14 mouse cellular contexts compared by ENCODE assay signal in genomic region chr19:60994214-60994613, GRCm38 (mm10).
DNase-seq lines count a peak whose midpoint lies in the region; ATAC-seq and TF ChIP-seq lines count a peak whose summit lies in the region.
"Had no signal": no experiment of that assay in that cellular context is flagged by ENCODE, and none has a peak within 500 bp of the region (broad histone marks: within the 10 kb centered on the region; RNA-seq: fewer than 3 reads in every experiment).

No protein-coding gene starts in this region.

- H3K9ac ChIP-seq in heart, adult 2 months (ENCODE audit: low read depth, low read length), result no peak overlapping the region
- no peak overlapping the region for H3K9ac ChIP-seq in heart, embryonic 16.5 days (ENCODE audit: low read length)
- H3K9ac ChIP-seq in liver, embryonic 16.5 days (ENCODE audit: low read depth, low read length), result no peak overlapping the region
- H3K9ac ChIP-seq: embryonic facial prominence, embryonic 15.5 days; forebrain, embryonic 13.5 days; neural tube, embryonic 13.5 days had no signal

- H3K4me1 ChIP-seq in heart, adult 2 months (ENCODE audit: control insufficient read depth, insufficient read depth, low read length), result peaks cover 6% of the 10 kb centered on the region
- H3K4me1 ChIP-seq in heart, embryonic 10.5 days, result peaks cover 19% of the 10 kb centered on the region
- H3K4me1 ChIP-seq in heart, embryonic 16.5 days (ENCODE audit: control insufficient read depth, insufficient read depth, low read length), result peaks cover 16% of the 10 kb centered on the region
- H3K4me1 ChIP-seq in liver, embryonic 16.5 days (ENCODE audit: control insufficient read depth, low read depth, low read length), result peaks cover 9% of the 10 kb centered on the region
- H3K4me1 ChIP-seq in cerebellum, adult 2 months (ENCODE audit: control insufficient read depth, insufficient read depth, low read length), result peaks cover 4% of the 10 kb centered on the region
- H3K4me1 ChIP-seq: embryonic facial prominence, embryonic 15.5 days; neural tube, embryonic 13.5 days had no signal

- H3K79me2 ChIP-seq in heart, adult 2 months (replicated peaks; ENCODE audit: control insufficient read depth, insufficient read depth, low read length), result peaks cover 1% of the 10 kb centered on the region; the same call in 1 of the 2 replicates

- H3K27me3 ChIP-seq in heart, adult 2 months (ENCODE audit: control insufficient read depth, insufficient read depth, low read length), result no peaks in the 10 kb centered on the region
- H3K27me3 ChIP-seq in heart, embryonic 10.5 days (ENCODE audit: insufficient read depth, poor library complexity, severe bottlenecking), result no peaks in the 10 kb centered on the region
- no peaks in the 10 kb centered on the region for H3K27me3 ChIP-seq in heart, embryonic 16.5 days (ENCODE audit: control insufficient read depth, insufficient read depth, low read length)
- no peaks in the 10 kb centered on the region for H3K27me3 ChIP-seq in liver, embryonic 16.5 days (ENCODE audit: control insufficient read depth, insufficient read depth, low read depth, low read length)
- H3K27me3 ChIP-seq in cerebellum, adult 2 months (ENCODE audit: control insufficient read depth, insufficient read depth, low read length), result no peaks in the 10 kb centered on the region
- H3K27me3 ChIP-seq: embryonic facial prominence, embryonic 15.5 days; forebrain, embryonic 13.5 days; neural tube, embryonic 13.5 days had no signal

- TF ChIP-seq POLR2A in heart, adult 2 months (IDR thresholded peaks at IDR 0.05; ENCODE audit: insufficient read depth, low read depth, low read length), result no peak
- TF ChIP-seq POLR2A in cerebellum, adult 2 months (IDR thresholded peaks at IDR 0.05; ENCODE audit: borderline replicate concordance, insufficient read depth, low read length), result no peak

- H3K9me3 ChIP-seq in heart, embryonic 10.5 days, result no peaks in the 10 kb centered on the region
- no peaks in the 10 kb centered on the region for H3K9me3 ChIP-seq in heart, embryonic 16.5 days (replicated peaks; ENCODE audit: control insufficient read depth, low read length)
- no peaks in the 10 kb centered on the region for H3K9me3 ChIP-seq in liver, embryonic 16.5 days (replicated peaks; ENCODE audit: control insufficient read depth, low read length)
- H3K9me3 ChIP-seq: embryonic facial prominence, embryonic 15.5 days; forebrain, embryonic 13.5 days; neural tube, embryonic 13.5 days had no signal

- DNase-seq in heart, adult 2 months, result peak in 1 of 2 experiments; percentile 42
- no peak for DNase-seq in heart, embryonic 10.5 days (ENCODE audit: low spot score)
- DNase-seq in adrenal gland, postnatal 14 days, result peak; percentile 57
- DNase-seq in embryo, embryonic 10 days (ENCODE audit: low spot score), result no peak
- DNase-seq in cerebellum, adult 2 months, result no peak
- DNase-seq in kidney, adult 18-20 months, result no peak
- DNase-seq: cerebellum, adult 8-10 months; layer of hippocampus, postnatal 36 days; lung, adult 18-20 months had no signal

- peaks cover 32% of the 10 kb centered on the region for H3K36me3 ChIP-seq in heart, adult 2 months (ENCODE audit: control insufficient read depth, insufficient read depth, low read length)
- 0 out of 2 replicates have a peak, but pooled peaks cover 9% of the 10 kb centered on the region for H3K36me3 ChIP-seq in heart, embryonic 10.5 days
- no peaks in the 10 kb centered on the region for H3K36me3 ChIP-seq in heart, embryonic 16.5 days (ENCODE audit: control insufficient read depth, insufficient read depth)
- no peaks in the 10 kb centered on the region for H3K36me3 ChIP-seq in liver, embryonic 16.5 days (ENCODE audit: control insufficient read depth, insufficient read depth)
- H3K36me3 ChIP-seq: embryonic facial prominence, embryonic 15.5 days; neural tube, embryonic 13.5 days had no signal

- TF ChIP-seq CTCF in heart, adult 2 months (IDR thresholded peaks at IDR 0.05), result no peak
- TF ChIP-seq CTCF in cerebellum, adult 2 months (IDR thresholded peaks at IDR 0.05; ENCODE audit: borderline replicate concordance, insufficient read depth, low read depth, low read length), result no peak

- intact Hi-C loops in heart, adult 2 months (cut with DNase I), result no loop called here

- TF ChIP-seq EP300 in heart, adult 2 months (IDR thresholded peaks at IDR 0.05; ENCODE audit: insufficient read depth, low read depth, low read length), result peak; percentile 47; the same call in 1 of the 2 replicates

- H3K4me2 ChIP-seq in heart, embryonic 16.5 days (ENCODE audit: low read depth, low read length), result no peak overlapping the region
- peak overlapping the region; percentile 6; the same call in 1 of the 2 replicates for H3K4me2 ChIP-seq in liver, embryonic 16.5 days (ENCODE audit: low read depth, low read length)
- H3K4me2 ChIP-seq: embryonic facial prominence, embryonic 15.5 days; forebrain, embryonic 13.5 days; neural tube, embryonic 13.5 days had no signal

- 0 out of 2 replicates have a peak, but pooled peaks have one; percentile 63 for ATAC-seq in heart, embryonic 16.5 days (replicated peaks; ENCODE audit: extremely low read depth, insufficient read depth, low FRiP score)
- ATAC-seq in liver, embryonic 16.5 days (ENCODE audit: low read depth), result peak; percentile 85
- ATAC-seq: forebrain, embryonic 13.5 days had no signal

- H3K4me3 ChIP-seq in heart, adult 2 months, result no peak overlapping the region
- H3K4me3 ChIP-seq in heart, embryonic 10.5 days, result no peak overlapping the region
- no peak overlapping the region for H3K4me3 ChIP-seq in heart, embryonic 16.5 days (ENCODE audit: low read length)
- no peak overlapping the region for H3K4me3 ChIP-seq in liver, embryonic 16.5 days (ENCODE audit: low read depth, low read length)
- no peak overlapping the region for H3K4me3 ChIP-seq in cerebellum, adult 2 months (replicated peaks; ENCODE audit: insufficient read depth, low read depth, low read length)
- H3K4me3 ChIP-seq: embryonic facial prominence, embryonic 15.5 days; forebrain, embryonic 13.5 days; neural tube, embryonic 13.5 days had no signal

- WGBS in heart, adult 2 months, result 52% methylated on average over 3 of the region's 3 CpGs
- WGBS in heart, embryonic 10.5 days, result 34% methylated on average over 3 of the region's 3 CpGs
- WGBS in heart, embryonic 16.5 days, result 29% methylated on average over 3 of the region's 3 CpGs
- WGBS in liver, embryonic 16.5 days (ENCODE audit: insufficient replicate concordance), result 29% methylated on average over 3 of the region's 3 CpGs
- 70% methylated on average over 3 of the region's 3 CpGs for whole genome bisulfite sequencing in cerebellum, adult 2 months

- peak overlapping the region; percentile 67 for H3K27ac ChIP-seq in heart, adult 2 months
- no peak overlapping the region for H3K27ac ChIP-seq in heart, embryonic 10.5 days
- H3K27ac ChIP-seq in heart, embryonic 16.5 days (ENCODE audit: low read length), result peak overlapping the region; percentile 46; the same call in 1 of the 2 replicates
- H3K27ac ChIP-seq in liver, embryonic 16.5 days (ENCODE audit: low read length), result no peak overlapping the region
- no peak overlapping the region for H3K27ac ChIP-seq in cerebellum, adult 2 months (ENCODE audit: insufficient read depth, low read length)
- H3K27ac ChIP-seq: embryonic facial prominence, embryonic 15.5 days; forebrain, embryonic 13.5 days; neural tube, embryonic 13.5 days had no signal

Comparison
In these comparisons a context has a peak if more than half of its experiments do, and no peak if none do; other contexts are left out.
1. H3K27ac ChIP-seq: peak in heart, adult 2 months (single experiment) and heart, embryonic 16.5 days (single experiment); none in heart, embryonic 10.5 days (single experiment), liver, embryonic 16.5 days (single experiment) and cerebellum, adult 2 months (single experiment).